Mouse (Mus musculus) adrenal gland, adult 8-10 months (tissue): ENCODE data around the gene Gm20388. TPM values are rescaled to one million over a fixed set of nuclear protein-coding genes. Genes with fewer than 3 reads are reported as not detected.

Experiments used
- DNase-seq: peaks from one replicate; pipeline ENCODE4 v3.0.0; 2022
- total RNA-seq, 4 experiments: library from RNA; stranded (reverse); gene quantifications; 2 replicates each; pipeline ENCODE4 v1.2.4; 2022

Gm20388 gene
- total RNA-seq, 4 experiments from 2014 or later: 1.7 to 16.9 (median 5.8) TPM

DNA sequence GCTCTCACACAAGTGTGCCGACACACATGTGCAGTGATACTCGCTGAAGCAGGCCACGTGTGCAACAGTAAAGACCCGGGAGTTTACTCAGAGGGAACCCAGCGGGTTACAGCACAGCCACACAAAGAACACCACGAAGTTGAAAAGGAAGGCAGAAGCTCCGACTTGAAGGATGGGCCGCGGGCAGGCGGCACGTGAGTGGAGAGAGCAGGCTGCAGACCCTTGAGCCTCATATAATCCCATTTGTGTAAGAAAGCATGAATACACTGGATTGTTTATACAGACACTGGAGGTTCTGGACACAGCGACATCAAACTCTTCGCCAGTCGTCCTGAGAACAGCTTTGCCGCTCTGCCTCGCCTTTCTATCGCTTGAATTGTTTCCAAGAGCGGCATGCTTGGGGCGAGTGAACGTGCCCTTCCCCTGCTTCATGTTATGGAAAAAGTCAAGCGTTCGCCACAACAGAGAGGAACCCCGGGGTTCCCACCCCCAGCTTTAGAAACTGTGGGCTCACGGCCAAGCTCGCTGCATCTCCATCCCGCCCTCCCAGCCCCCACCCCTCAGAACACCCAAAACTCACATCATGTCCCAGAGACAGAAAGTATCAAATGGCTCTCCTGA lies 1569.9 kb downstream of the Gm20388 start:
- DNase-seq: no peak

DNA sequence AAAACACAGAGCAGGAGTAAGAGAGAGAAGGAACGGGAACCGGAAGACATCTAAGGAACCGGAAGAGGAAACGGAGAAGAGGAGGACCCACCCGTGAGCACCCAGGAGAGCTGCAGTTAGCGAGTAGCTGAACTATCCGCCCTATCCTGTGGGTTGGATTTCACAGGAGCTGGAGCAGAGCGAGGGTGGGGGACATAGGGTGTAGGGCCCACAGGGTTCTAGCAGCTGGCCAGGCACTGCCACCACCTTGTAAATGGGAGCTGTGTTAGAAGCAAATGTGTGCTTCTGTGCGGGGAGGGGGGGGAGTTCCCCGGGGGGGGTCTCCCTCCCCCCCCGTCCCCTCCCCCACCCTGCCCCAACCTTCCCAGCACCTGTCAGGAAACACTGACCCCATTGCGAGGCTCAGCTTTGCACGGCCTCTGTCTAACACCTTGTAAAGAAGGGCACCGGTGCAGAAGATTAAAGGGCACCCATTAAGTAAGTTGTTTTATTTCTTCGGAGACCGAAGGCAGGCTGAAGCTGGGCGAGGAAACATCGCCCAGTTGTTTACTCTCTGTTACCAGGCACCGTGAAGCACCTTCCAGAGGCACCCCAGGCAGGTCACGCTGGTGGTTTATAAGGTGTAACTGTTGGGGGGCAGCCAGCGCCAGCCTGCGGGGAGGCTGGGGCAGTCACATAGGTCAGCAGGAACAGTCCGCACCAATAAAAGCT lies 1573.6 kb downstream of the Gm20388 start:
- no peak for DNase-seq

DNA sequence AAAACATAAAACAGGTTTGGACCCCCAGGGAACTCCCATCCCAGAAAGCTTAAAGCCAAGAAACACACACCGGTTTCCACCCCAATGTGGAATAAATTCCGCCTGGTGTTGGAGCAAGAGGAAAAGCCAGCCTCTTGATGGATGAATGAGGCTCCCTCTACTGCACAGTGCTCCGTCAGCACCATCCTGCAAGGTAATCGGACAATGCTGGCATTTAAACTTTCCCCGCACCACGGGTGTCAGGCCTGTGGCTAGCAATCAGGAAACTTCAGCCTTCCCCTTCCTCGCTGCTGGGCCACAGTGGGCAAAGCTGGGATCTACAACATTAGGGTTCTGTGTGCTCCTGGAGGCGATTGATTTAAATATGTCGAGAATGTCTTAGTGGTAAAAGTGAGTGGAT lies 1581.0 kb downstream of the Gm20388 start:
- no peak for DNase-seq

DNA sequence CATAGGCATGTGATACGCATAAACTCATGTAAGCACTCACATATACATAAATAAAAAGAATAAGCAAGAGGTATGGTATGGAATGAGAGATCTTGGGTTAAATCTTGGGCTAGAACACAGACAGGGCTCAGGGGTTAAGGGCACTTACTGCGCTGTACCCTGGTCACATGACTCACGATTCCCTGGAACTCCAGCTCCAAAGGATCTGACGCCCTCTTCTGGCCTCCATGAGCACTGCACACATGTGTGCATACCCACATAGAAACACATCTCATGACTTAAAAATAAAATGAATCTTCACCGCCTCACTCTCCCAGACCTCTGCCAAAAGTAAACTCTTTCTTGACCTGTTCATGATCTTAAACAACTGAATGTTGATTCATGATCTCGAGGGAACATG lies 1587.0 kb downstream of the Gm20388 start:
- DNase-seq: no peak

DNA sequence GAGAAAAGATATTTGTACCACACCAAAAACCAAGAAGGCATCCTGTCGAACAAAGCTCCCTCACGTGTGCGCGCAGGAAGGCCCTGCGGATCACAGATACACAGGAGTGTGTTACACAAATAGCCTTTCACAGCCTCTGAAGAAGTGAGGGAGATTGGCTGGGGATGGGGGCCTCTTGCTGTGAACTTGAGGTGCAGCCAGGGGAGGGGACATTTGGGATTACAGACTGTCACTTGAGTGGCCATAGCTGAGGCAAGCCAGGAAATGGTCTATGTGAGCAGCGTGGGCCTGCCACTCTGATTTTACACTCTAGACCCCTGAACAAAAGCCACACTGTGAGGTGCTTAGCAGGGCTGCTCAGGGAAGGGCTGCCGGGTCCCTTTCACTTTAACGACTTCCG lies 1601.1 kb downstream of the Gm20388 start:
- DNase-seq: no peak

DNA sequence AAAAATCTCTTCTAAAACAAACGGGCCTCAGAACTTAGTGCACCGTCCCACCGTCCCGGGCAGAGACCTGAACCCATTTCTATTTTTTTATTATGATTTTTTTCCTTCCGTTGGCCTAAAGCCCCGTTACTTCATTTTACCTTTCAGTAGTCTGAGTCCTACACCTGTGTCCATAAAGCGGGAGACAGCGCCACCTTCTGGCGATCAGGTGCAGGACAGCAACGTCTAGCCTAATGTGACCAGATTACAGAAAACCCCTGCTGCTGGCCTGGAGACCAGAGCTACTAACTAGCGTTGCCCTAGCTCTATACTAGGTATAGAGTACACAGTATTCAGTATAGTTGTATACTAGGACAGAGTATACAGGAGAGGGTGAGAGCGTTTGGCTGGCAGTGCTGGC lies 1602.8 kb downstream of the Gm20388 start:
- peak; percentile 53 for DNase-seq

DNA sequence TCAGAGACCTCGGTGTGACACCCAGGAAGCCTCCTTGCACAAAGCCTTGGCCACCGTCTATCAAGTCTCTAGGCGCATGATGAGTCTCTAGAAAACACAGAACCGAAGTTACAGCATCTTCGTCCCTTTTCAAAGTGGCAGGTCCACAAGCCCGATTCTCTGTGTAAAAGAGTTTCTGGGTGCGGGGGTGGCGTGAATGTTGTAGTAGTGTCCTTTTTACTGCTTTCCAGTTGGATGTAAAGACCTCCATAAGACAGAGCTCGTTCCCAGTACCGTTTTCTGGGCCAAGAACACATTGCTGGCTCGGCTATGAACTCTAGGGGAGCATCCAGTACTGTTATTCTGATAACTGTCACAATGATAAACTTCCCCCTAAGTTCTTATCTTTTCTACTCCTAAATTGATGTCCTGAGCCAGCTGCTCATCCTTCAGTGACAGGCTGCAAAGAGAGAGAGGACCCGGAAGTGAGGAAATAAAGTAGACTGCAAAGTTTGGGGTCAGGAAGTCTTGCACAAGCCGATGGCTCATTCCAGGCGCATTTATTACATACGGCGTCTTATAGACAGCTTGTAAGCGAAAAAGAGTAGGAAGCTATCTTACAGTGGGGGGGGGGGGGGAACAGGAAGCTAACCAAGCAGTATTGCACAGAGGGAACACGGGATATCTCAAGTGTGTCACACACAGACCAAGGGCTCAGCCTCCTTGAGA lies 1614.6 kb downstream of the Gm20388 start:
- no peak for DNase-seq

DNA sequence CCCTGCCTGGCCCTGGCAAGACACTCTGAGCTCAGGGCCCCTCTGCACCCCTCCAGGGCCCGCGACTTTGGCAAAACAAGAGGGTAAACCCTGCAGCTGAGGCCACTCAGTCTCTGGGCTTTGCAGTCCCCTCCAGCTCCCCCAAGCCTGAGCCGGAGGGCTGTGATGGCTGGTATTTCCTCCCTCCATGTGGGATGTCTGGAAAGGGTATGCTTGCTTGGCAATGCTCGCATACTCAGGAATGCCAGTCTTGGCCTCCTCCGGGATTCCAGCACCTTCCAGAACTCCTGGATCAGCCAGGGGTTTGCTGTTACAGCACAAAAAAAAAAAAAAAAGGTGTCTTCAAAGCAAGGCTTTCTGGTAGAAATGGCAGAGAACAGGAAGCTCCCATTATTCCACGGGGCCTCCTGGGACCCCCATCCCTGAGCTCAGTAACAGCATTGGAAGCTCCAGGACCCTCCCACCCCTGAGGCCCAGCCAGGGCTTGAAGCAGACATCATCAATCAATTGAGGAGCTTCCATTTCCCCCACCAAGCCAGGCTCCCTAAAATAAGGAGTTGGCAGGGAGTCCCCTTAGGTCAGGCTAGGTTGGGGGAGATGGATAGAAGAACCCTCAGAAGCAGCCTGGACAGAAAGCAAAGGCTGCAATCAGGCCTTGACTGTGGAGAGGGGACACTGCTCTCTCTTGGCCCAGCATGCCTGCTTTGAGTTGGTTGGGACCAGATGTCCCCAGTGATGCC lies 1616.3 kb downstream of the Gm20388 start:
- DNase-seq: no peak

DNA sequence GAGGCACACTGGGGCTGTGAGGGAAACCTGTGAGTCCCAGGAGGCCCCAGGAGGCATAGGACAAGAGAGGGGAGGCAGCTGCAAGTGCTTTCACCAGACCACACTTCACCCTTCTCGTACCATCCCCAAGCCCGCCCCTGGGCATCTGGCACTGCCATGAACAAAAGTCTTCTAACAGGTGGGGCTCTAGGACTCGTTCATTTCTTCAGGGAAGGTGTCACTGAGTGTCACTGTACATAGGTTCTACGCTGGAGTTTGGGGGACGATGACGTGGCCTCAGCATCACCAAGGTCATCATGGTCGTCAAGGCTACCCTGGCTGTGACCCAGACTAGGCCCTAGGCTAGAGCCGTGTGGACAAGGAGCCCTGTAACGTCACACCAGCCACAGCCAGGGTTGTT lies 1617.1 kb downstream of the Gm20388 start:
- no peak for DNase-seq

DNA sequence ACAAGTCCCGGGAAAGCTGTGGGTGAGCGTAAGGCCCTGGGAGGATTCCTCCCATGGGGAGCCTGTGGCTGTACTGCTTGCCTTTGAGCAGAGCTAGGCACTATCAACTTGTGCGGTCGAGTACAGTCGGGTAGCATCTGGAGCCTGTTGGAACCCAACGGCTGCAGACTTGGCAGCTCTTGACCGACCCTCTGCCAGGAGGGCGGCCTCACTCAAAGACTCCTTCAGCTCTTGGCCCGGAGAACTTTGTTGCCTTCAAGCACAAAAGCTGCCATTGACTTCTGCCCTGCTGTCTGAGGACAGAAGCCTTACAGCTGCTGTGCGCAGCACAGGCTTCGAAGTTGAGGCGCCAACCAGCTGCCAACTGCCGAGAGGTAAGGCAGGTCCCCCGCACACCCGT lies 1618.1 kb downstream of the Gm20388 start:
- no peak for DNase-seq

DNA sequence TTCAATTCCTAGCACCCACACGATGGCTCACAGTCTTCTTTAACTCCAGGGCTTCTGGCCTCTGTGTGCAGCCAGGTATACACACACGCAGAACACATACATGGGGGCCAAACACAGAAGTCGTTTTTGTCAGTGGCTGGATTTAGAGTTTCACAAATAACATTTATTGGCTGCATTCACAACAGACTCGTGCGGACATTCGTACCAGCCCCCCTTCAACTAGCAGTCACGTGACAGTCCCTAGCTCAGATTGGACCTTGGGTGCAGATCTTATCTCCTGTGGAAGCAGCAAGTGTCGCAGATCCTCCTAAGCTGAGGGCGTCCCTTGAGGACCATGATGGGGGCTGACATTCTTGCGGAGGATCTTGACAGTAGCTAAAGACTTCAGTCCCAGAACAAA lies 1620.0 kb downstream of the Gm20388 start:
- DNase-seq: no peak

DNA sequence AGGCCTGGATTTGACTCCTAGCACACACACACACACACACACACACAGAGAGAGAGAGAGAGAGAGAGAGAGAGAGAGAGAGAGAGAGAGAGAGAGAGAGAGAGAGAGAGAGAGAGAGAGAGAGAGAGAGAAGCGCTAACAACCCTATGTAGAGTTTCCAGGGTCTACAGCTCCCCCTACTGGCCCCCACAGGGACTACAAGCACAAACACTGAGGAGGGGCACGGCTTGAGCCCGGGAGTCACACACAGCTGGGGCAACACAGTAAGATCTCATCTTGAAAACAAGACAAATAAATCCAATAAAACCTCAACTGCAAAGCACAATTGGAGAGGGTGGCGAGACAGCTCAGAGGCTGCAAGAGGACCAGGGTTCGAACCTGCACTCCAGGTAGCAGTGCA lies 1621.7 kb downstream of the Gm20388 start:
- no peak for DNase-seq

DNA sequence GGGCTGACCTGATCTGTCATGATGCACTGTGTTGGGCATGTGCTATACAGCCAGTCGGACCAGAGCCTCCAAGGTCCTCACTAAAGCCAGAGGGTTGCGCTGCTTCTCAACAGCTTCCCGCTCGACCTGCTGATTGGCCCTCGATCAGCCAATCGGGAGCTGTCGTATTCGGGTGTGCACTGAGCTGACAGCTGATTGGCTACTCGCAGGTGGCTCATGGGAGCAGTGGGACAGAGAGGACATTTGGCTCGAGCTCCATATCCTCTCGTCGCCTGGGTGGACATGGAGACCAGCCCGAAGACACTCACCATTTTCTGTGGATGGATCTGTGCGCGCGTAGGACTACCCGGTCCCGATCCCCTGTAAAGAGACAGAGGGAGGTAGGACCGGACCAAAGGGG lies 1631.2 kb downstream of the Gm20388 start:
- DNase-seq: no peak

DNA sequence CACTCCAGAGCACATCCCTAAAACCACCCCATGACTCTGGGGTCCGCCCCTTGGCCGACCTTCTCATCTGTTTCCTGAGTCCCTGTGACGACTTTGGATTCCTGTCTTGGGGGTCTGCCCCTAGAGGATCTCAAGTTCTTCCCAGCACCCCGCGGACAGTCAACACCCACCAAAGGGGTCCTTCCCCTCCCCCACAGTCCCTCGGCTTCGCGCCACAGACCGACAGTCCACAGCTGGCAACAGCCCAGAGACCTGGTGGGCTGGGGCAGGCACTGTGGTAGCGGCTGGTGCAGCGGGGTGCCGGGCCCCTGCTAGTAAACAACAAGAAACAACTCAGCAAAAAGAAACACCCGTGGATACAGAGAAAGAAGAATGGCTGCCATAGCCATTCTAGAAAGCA lies 1632.3 kb downstream of the Gm20388 start:
- no peak for DNase-seq

DNA sequence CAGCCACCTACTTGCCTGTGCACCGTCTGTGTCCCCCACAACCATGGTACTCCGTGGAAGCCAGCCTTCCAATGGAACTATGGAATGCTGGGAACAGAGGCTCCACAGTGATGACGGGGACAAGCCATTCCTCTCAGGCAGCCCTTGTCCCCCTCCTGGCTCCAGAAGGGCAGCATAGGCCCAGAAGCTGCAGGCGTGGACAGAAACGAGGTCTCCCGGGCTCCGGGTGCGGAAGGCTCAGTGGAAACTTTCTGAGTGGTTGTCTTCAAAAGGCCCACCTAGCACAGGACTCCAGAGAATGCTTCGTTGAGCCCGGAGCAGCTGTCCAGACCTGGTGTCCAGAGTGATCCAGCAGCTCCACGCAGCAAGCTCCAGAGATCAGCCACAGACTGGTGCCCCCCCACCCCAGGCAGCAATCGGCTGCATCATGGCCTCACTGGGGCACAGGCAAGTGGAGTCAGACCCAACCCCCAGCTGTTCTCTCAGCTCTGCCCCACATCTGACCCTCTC lies 1633.7 kb downstream of the Gm20388 start, which contains the start of gene 1700018B08Rik:
1700018B08Rik (minus strand) TSS at position 45 of the 510 bp plus-strand sequence.
- no peak for DNase-seq

DNA sequence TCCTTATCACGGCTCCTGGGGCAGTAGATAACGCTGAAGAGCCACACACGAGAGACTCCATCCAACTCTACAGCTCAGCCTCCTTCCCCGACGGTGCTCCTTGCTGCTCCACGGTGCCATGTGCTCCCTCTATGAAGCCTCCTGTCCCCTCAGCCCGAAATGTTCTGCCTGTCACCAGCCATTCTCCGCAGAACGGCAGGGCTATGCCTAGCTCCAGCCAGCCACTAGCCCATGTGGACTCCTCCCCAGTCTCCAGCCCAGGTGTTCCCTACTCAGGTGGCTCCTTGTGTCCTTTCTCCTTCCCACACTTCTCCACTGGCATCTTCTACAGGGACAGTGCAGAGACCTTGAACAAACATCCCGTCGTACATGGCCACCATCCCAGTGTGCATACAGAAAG lies 1634.3 kb downstream of the Gm20388 start:
- no peak for DNase-seq

DNA sequence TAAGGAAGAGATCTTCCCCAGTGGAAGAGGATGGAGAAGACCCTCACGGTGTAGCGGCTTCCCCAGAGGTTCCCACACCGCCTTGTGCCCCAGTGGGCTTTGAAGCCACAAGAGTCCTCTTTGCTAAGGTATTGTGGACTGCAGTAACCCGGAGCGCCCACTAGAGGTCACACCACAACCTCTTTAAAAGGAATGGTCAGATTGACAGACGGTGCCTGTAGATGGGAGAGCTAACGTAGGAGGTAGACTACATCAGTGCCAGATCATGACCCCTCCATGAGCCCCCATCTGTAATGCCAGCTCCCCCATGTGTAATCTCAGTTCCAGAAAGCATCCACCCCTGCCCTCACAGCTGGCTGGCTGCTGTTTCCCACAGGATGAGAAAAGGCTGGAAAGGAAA lies 1636.5 kb downstream of the Gm20388 start:
- DNase-seq: peak; percentile 40

DNA sequence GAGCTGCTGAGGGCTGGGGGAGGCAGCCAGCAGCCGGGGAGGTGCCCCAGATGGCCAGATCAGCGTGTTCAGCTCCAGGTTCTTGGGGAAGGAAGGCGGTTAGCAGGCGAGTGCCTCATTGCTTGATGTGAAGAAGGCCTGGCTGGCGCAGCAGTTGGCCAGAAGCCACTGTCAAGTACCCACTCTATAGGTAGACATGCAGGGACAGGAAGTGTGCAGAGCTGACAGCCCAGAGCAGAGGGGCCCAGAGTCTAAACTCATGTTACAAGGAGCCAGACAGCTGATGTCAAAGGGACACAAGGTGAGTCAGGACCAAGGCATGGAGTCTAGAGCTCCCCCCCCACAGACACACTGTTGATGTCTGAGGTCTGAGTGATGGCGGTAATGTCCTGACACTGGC lies 1639.4 kb downstream of the Gm20388 start:
- DNase-seq: no peak

DNA sequence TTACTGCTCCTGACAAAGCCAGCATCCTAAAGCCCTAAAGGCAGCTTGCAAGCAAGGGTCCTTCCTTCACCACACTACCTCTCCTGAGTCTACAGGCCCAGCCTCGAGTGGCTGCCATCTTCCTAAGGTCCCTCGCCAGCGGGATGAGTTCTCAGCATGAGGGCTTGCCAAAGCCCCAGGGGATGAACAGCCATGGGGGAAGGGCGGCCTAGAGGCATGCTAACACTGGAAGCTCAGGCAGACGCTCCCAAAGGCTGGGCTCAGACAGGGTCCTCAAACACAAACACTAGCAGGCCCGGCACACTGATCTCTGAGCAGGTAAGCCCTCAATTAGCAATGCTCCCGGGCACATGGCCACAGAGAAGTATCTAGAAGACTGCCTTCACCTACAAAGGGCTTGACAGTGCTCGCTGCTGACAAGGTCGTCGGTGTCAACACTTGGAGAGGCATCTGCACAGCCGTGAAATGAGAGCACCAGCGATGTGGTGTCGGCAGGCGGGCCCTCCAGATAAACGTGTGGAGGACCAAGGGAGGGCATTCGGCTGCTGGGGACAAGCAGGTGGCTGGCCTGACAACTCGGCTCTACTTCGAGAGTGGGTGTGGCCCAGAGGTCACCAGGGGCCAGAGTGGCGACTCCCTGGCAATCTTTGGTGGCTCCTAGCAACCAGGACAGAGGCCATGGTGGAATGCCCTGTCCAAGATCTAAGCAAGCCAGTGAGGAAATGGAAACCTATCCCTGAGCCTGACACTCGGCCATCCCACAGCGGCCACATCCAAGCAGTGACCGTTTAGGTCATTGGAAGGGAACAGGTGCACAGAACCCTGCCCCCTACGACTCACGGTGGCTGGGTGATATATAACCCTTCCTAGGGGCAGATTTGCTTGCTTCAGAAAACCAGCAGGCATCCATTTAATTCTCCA lies 1640.7 kb downstream of the Gm20388 start:
- no peak for DNase-seq

DNA sequence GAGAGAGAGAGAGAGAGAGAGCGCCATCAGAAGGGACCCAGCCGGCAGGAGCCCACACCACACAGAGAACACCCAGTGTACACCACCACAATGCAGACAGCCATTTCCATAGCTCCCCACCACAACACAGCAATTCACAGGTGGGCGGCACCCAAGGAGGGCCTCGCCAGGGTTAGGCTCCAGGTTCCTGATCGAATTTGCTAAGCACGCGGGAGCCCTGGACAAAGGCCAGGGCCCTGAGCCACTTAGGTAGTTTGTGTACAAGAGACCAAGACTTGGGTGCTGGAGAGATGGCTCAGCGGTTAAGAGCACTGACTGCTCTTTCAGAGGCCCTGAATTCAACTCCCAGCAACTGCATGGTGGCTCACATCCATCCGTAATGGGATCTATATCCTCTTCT lies 1641.9 kb downstream of the Gm20388 start:
- no peak for DNase-seq

DNA sequence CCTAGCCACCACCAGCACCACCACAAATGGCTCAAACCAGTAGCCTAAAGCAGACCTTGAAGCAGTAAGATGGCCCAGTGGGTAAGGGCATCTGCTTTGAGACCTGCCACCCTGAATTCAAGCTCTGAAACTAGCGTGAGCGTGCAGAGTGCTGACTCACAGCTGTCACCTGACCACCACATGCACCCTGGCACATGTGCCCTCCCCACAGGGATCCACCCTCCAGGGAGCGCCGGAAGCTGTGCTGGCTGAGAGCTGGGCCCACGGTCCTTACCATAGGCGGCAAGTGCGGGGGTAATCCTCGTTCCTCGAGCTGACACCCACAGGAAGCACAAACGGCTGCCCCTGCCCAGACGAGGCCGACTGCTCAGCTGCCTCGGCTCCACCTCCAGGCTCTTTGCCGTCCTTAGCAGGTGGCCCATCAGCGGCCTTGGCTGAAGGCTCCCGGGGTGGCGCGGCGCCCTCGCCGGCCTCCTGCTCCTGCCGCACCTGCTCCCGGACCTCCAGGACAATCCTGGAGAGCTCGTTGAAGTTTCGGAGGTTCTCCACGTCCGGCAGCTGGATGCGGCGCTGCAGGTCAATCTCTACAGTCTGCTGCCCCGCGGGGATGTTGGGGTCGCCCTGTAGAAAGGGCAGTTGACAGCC lies 1643.3 kb downstream of the Gm20388 start:
- no peak for DNase-seq
